Mouse (Mus musculus): Measurements from ENCODE around the gene Vps18. TPM values are rescaled to one million over a fixed set of nuclear protein-coding genes. Genes with fewer than 3 reads are reported as not detected.
A peak's percentile ranks its signal among the peaks of the same experiment; 100 is the strongest.

Vps18 gene
- total and polyA plus RNA-seq, 2 experiments from 2014 or later = 20.5 to 34.0 TPM

DNA sequence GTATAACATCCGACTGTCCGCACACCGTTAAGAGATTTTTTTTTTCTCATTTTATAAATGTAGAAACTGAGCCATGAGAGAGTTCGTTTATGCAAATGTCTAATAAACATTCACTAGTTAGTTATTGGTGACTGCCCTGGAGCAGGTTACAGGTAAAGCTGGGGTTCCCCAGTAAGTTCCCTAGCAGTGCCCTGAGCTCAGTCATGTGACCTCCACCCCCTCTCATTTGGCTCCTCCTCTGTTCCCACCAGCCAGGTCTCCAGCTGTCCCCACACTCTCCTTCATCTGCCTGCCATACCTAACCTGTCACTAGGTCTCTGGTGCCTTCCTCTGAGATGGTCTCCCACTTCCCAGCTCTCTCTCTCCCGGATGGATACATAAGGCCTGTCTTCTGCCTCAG is 1.2 kb upstream of the Vps18 start:
- Histone ChIP-seq H3K36me3 (ENCODE audit: insufficient read depth, low read length) (peaks cover 4% of the 10 kb centered on the region; the same call in 1 of the 2 replicates), H3K27me3 (ENCODE audit: insufficient read depth, low read length) (no peaks in the 10 kb centered on the region), H3K27ac (no peak overlapping the region), H3K4me1 (ENCODE audit: insufficient read depth, low read length) (peaks cover 10% of the 10 kb centered on the region; the same call in 1 of the 2 replicates), H3K4me3 (ENCODE audit: low read length) (no peak overlapping the region), H3K9ac (replicated peaks; ENCODE audit: low read length) (no peak overlapping the region), H3K9me3 (ENCODE audit: low read length) (no peaks in the 10 kb centered on the region), H3K4me2 (ENCODE audit: low read depth, low read length) (no peak overlapping the region)
- DNase-seq (ENCODE audit: low spot score) (no peak), ATAC-seq (no peak)
- 90% methylated on average over 5 of the region's 5 CpGs for WGBS
- no peak for TF ChIP-seq CTCF (IDR thresholded peaks at IDR 0.05; ENCODE audit: low read depth)

DNA sequence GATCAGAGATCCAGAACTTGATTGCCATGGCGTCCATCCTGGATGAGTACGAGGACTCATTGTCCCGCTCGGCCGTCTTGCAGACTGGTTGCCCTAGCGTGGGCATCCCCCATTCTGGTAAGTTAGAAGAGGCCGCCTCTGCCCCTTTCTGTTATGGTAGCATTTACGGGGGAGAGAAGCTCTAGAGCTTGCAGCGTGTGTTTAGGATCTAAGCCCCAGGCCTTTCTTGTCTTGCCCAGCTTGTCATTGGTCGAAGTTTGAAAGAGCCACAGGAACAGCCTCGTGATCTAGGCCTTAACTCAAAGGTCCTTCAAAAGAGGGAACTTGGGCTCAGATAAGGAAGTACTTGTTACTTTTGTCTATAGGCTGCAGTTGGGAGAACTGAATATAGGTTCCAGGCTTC is 475 bp downstream of the Vps18 start:
- Histone ChIP-seq H3K36me3 (ENCODE audit: insufficient read depth, low read length) (peaks cover 11% of the 10 kb centered on the region), H3K9ac (replicated peaks; ENCODE audit: low read length) (peak overlapping the region; percentile 77), H3K4me2 (ENCODE audit: low read depth, low read length) (peak overlapping the region; percentile 88), H3K4me3 (ENCODE audit: low read length) (peak overlapping the region; percentile 71), H3K9me3 (ENCODE audit: low read length) (no peaks in the 10 kb centered on the region), H3K27me3 (ENCODE audit: insufficient read depth, low read length) (no peaks in the 10 kb centered on the region), H3K4me1 (ENCODE audit: insufficient read depth, low read length) (peaks cover 10% of the 10 kb centered on the region; the same call in 1 of the 2 replicates), H3K27ac (peak overlapping the region; percentile 57)
- DNase-seq (ENCODE audit: low spot score) (peak; percentile 11), ATAC-seq (peak; percentile 13; the same call in 1 of the 2 replicates)
- 3% methylated on average over 11 of the region's 11 CpGs for WGBS
- no peak for TF ChIP-seq CTCF (IDR thresholded peaks at IDR 0.05; ENCODE audit: low read depth)

DNA sequence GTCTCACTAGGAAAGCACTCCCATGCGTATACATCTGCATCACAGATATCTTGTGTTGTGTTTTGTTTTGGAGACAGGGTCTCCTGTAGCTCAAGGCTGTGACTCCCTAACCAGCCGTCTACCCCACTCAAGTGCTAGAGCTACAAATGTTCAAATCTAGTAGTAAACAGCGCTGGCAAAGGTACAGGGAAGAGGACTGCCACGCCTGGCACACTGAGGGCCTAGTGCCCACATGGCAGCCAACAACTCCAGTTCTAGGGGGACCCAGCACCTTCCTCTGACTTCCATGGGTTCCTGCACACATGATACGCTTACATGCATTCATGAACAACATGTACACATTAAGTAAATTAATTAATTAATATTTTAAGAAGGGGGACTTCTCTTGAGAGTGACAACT is 3.7 kb downstream of the Vps18 start:
- no peak overlapping the region for H3K27ac ChIP-seq
- peaks cover 10% of the 10 kb centered on the region; the same call in 1 of the 2 replicates for H3K4me1 ChIP-seq (ENCODE audit: insufficient read depth, low read length)
- H3K27me3 ChIP-seq (ENCODE audit: insufficient read depth, low read length) = no peaks in the 10 kb centered on the region
- H3K4me3 ChIP-seq (ENCODE audit: low read length) = no peak overlapping the region
- H3K9ac ChIP-seq (replicated peaks; ENCODE audit: low read length) = no peak overlapping the region
- no peak overlapping the region for H3K4me2 ChIP-seq (ENCODE audit: low read depth, low read length)
- no peak for TF ChIP-seq CTCF (IDR thresholded peaks at IDR 0.05; ENCODE audit: low read depth)
- ATAC-seq (no peak), DNase-seq (ENCODE audit: low spot score) (no peak)
- 96% methylated on average over 5 of the region's 5 CpGs for WGBS
- peaks cover 25% of the 10 kb centered on the region for H3K36me3 ChIP-seq (ENCODE audit: insufficient read depth, low read length)
- H3K9me3 ChIP-seq (ENCODE audit: low read length) = no peaks in the 10 kb centered on the region

DNA sequence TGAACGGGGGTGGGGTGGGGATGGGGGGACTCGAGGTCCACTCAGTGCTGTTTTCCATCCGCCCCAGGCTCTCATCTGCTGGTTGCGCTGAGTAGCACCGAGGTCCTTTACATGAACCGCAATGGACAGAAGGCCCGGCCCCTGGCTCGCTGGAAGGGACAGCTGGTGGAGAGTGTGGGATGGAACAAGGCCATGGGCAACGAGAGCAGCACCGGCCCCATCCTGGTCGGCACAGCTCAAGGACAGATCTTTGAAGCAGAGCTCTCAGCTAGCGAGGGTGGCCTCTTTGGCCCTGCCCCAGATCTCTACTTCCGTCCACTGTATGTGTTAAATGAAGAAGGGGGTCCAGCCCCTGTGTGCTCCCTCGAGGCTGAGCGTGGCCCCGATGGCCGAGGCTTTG is 4.3 kb downstream of the Vps18 start:
- H3K4me3 ChIP-seq (ENCODE audit: low read length) = no peak overlapping the region
- TF ChIP-seq CTCF (IDR thresholded peaks at IDR 0.05; ENCODE audit: low read depth) = no peak
- H3K4me1 ChIP-seq (ENCODE audit: insufficient read depth, low read length) = peaks cover 10% of the 10 kb centered on the region; the same call in 1 of the 2 replicates
- no peak overlapping the region for H3K27ac ChIP-seq
- H3K27me3 ChIP-seq (ENCODE audit: insufficient read depth, low read length) = no peaks in the 10 kb centered on the region
- H3K36me3 ChIP-seq (ENCODE audit: insufficient read depth, low read length) = peaks cover 31% of the 10 kb centered on the region
- whole genome bisulfite sequencing = 91% methylated on average over 17 of the region's 17 CpGs
- no peak for ATAC-seq
- H3K9ac ChIP-seq (replicated peaks; ENCODE audit: low read length) = no peak overlapping the region
- no peak overlapping the region for H3K4me2 ChIP-seq (ENCODE audit: low read depth, low read length)
- no peak for DNase-seq (ENCODE audit: low spot score)
- H3K9me3 ChIP-seq (ENCODE audit: low read length) = no peaks in the 10 kb centered on the region

DNA sequence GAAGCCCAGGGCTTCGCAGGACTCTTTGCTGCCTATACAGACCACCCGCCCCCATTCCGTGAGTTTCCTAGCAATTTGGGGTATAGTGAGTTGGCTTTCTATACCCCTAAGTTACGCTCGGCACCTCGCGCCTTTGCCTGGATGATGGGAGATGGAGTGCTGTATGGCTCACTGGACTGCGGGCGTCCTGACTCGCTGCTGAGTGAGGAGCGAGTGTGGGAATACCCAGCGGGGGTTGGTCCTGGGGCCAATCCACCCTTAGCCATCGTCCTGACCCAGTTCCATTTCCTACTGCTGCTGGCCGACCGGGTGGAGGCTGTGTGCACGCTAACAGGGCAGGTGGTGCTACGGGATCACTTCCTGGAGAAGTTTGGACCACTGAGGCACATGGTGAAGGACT is 4.8 kb downstream of the Vps18 start:
- Histone ChIP-seq H3K9me3 (ENCODE audit: low read length) (no peaks in the 10 kb centered on the region), H3K4me3 (ENCODE audit: low read length) (no peak overlapping the region), H3K27me3 (ENCODE audit: insufficient read depth, low read length) (no peaks in the 10 kb centered on the region), H3K4me2 (ENCODE audit: low read depth, low read length) (no peak overlapping the region), H3K36me3 (ENCODE audit: insufficient read depth, low read length) (peaks cover 33% of the 10 kb centered on the region), H3K4me1 (ENCODE audit: insufficient read depth, low read length) (peaks cover 10% of the 10 kb centered on the region; the same call in 1 of the 2 replicates), H3K27ac (no peak overlapping the region), H3K9ac (replicated peaks; ENCODE audit: low read length) (no peak overlapping the region)
- no peak for DNase-seq (ENCODE audit: low spot score)
- ATAC-seq = no peak
- no peak for TF ChIP-seq CTCF (IDR thresholded peaks at IDR 0.05; ENCODE audit: low read depth)
- WGBS = 96% methylated on average over 17 of the region's 17 CpGs

DNA sequence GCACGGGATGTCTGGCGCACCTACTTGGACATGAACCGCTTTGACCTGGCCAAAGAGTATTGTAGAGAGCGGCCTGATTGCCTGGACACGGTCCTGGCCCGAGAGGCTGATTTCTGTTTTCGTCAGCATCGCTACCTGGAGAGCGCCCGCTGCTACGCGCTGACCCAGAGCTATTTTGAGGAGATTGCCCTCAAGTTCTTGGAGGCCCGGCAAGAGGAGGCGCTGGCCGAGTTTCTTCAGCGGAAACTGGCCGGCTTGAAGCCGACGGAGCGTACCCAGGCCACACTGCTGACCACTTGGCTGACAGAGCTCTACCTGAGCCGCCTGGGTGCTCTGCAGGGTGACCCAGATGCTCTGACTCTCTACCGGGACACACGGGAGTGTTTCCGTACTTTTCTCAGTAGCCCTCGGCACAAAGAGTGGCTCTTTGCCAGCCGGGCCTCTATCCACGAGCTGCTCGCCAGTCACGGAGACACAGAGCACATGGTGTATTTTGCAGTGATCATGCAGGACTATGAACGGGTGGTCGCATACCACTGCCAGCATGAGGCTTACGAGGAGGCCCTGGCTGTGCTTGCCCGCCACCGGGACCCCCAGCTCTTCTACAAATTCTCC is 5.3 kb downstream of the Vps18 start:
- TF ChIP-seq CTCF (IDR thresholded peaks at IDR 0.05; ENCODE audit: low read depth) = no peak
- no peak overlapping the region for H3K9ac ChIP-seq (replicated peaks; ENCODE audit: low read length)
- no peak overlapping the region for H3K4me2 ChIP-seq (ENCODE audit: low read depth, low read length)
- H3K4me3 ChIP-seq (ENCODE audit: low read length) = no peak overlapping the region
- no peak overlapping the region for H3K27ac ChIP-seq
- H3K27me3 ChIP-seq (ENCODE audit: insufficient read depth, low read length) = no peaks in the 10 kb centered on the region
- DNase-seq (ENCODE audit: low spot score) (no peak), ATAC-seq (no peak)
- WGBS = 89% methylated on average over 34 of the region's 34 CpGs
- H3K4me1 ChIP-seq (ENCODE audit: insufficient read depth, low read length) = peaks cover 10% of the 10 kb centered on the region; the same call in 1 of the 2 replicates
- H3K36me3 ChIP-seq (ENCODE audit: insufficient read depth, low read length) = peaks cover 35% of the 10 kb centered on the region
- no peaks in the 10 kb centered on the region for H3K9me3 ChIP-seq (ENCODE audit: low read length)

DNA sequence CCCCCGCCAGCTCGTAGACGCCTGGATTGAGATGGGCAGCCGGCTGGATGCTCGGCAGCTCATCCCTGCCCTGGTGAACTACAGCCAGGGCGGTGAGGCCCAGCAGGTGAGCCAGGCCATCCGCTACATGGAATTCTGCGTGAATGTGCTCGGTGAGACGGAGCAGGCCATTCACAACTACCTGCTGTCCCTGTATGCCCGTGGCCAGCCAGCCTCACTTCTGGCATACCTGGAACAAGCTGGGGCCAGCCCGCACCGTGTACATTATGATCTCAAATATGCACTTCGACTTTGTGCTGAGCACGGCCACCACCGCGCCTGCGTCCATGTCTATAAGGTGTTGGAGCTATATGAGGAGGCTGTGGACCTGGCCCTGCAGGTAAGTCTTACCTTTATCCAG is 5.9 kb downstream of the Vps18 start:
- peaks cover 40% of the 10 kb centered on the region for H3K36me3 ChIP-seq (ENCODE audit: insufficient read depth, low read length)
- no peak overlapping the region for H3K4me3 ChIP-seq (ENCODE audit: low read length)
- DNase-seq (ENCODE audit: low spot score) (no peak), ATAC-seq (no peak)
- no peak overlapping the region for H3K9ac ChIP-seq (replicated peaks; ENCODE audit: low read length)
- H3K9me3 ChIP-seq (ENCODE audit: low read length) = no peaks in the 10 kb centered on the region
- H3K27ac ChIP-seq = no peak overlapping the region
- no peaks in the 10 kb centered on the region for H3K27me3 ChIP-seq (ENCODE audit: insufficient read depth, low read length)
- TF ChIP-seq CTCF (IDR thresholded peaks at IDR 0.05; ENCODE audit: low read depth) = no peak
- WGBS = 90% methylated on average over 18 of the region's 18 CpGs
- no peak overlapping the region for H3K4me2 ChIP-seq (ENCODE audit: low read depth, low read length)
- H3K4me1 ChIP-seq (ENCODE audit: insufficient read depth, low read length) = peaks cover 10% of the 10 kb centered on the region; the same call in 1 of the 2 replicates
